In the genomic region with DNA sequence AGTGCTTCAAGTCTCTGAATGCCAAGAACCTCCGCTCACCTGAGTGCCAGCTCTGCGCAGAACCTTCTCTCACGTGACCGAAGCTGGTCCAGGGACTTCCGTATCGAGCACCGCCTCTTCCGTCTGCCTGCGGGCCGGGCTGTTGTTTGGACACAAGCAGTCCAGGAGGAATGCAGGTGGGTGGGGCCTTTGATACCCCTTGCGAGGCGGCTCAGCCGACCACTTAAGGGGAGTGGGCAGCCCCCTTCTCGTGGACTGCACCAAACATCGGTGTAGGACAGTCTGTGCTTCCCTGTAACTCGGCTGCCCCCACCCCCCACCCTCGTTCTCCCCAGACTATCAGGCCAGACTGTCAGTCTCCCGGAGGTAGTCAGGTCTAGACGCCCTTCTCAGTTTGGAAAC, we compare ENCODE assay signal across 8 mouse cellular contexts. TPM values are rescaled to one million over a fixed set of nuclear protein-coding genes. Genes with fewer than 3 reads are reported as not detected.
DNase-seq lines count a peak whose midpoint lies in the region; ATAC-seq and TF ChIP-seq lines count a peak whose summit lies in the region.

Gene Mpv17 (minus strand): TSS at position 100 of the 402 bp plus-strand sequence.

- H3K27me3 ChIP-seq in Patski = no peaks in the 10 kb centered on the region
- H3K27me3 ChIP-seq in hindbrain, embryonic 13.5 days = no peaks in the 10 kb centered on the region

- peak; percentile 70 for DNase-seq in Patski (ENCODE audit: low read depth, low spot score)
- DNase-seq in cerebellum, postnatal 14 days = peak; percentile 86 to 87
- peak; percentile 73 to 74 for DNase-seq in frontal cortex, postnatal 14 days (ENCODE audit: low spot score in 2 of 2)
- peak; percentile 68 to 73 for DNase-seq in layer of hippocampus, postnatal 25 days (ENCODE audit: extremely low spot score in 1 of 2, low spot score in 1 of 2)
- DNase-seq in lung, postnatal 25 days (ENCODE audit: low spot score) = peak; percentile 88
- peak; percentile 89 for DNase-seq in retina, postnatal 1 day
- DNase-seq in urinary bladder, adult 18-20 months (ENCODE audit: low spot score in 2 of 2) = peak; percentile 74 to 80

- H3K4me3 ChIP-seq in hindbrain, embryonic 13.5 days = peak within 1 kb of the TSS; percentile 65

- H3K36me3 ChIP-seq in hindbrain, embryonic 13.5 days = peaks cover 36% of the 10 kb centered on the region

- POLR2A ChIA-PET in Patski (lab: Charles Lee) = interaction anchor here (0.6 to 1.0 kb wide), 3 partner anchors 16 to 39 kb away, joined by 3 read pairs; partner anchors contain the start of genes Eif2b4, Gm29609, Gtf3c2 and Snx17

- peak within 1 kb of the TSS; percentile 84 for H3K4me2 ChIP-seq in hindbrain, embryonic 13.5 days

- H3K27ac ChIP-seq in hindbrain, embryonic 13.5 days = peak within 1 kb of the TSS; percentile 83

- no peak for TF ChIP-seq CTCF in Patski (IDR thresholded peaks at IDR 0.05)

- peak; percentile 75 for ATAC-seq in Patski
- peak; percentile 96 for ATAC-seq in hindbrain, embryonic 13.5 days (ENCODE audit: low FRiP score)

- H3K4me1 ChIP-seq in hindbrain, embryonic 13.5 days (replicated peaks) = peaks cover 16% of the 10 kb centered on the region

- no peaks in the 10 kb centered on the region for H3K9me3 ChIP-seq in hindbrain, embryonic 13.5 days

- under 1% methylated on average over 19 of the region's 19 CpGs for WGBS in hindbrain, embryonic 13.5 days

- peak within 1 kb of the TSS; percentile 85 for H3K9ac ChIP-seq in hindbrain, embryonic 13.5 days

- in situ Hi-C loops in Patski (cut with MboI; ENCODE audit: low pct_unique_long_range_greater_than_20kb) = no loop called here

- CTCF ChIA-PET in Patski (lab: Charles Lee) = interaction anchor here (1.8 kb wide), 1 partner anchor 9 kb away, joined by 5 read pairs; no protein-coding TSS in a partner anchor

RNA-seq across cellular contexts. Expression of gene Mpv17, which starts in this region (rescaled TPM):
- polyA plus RNA-seq in Patski (2021) = 162 TPM
- 54.2 and 58.2 TPM in 2 replicates for polyA plus RNA-seq in hindbrain, embryonic 13.5 days (2015; fragmentation: Nextera tagmentation; extraction: Ambion mirVana)
- total RNA-seq in layer of hippocampus, postnatal 25 days (2021) = 10 to 100 TPM; 55.0 to 59.0 TPM

Comparison
In these comparisons a context has a peak if more than half of its experiments do, and no peak if none do; other contexts are left out.
1. Peak in every context shown above with its lines: DNase-seq, ATAC-seq, H3K4me3 ChIP-seq and H3K27ac ChIP-seq.